Mouse (Mus musculus): ENCODE measurements at regions not wholly inside any gene's neighbourhood (a gene's known extent, or its start where the extent isn't known, plus 50 kb on each side); places are given as distances from the start of the nearest gene placed in this dataset.

- ATAC-seq (ENCODE audit: low FRiP score, low read depth) (peak; percentile 56), DNase-seq (ENCODE audit: low spot score) (no peak)
- no peaks in the 10 kb centered on the region for H3K9me3 ChIP-seq (ENCODE audit: control insufficient read depth, low read length)
- 11% methylated on average over 27 of the region's 27 CpGs for WGBS
- no peak overlapping the region for H3K4me3 ChIP-seq (replicated peaks; ENCODE audit: low read length)
- no peak for TF ChIP-seq POLR2A (IDR thresholded peaks at IDR 0.05; ENCODE audit: borderline replicate concordance, extremely low read depth, insufficient read depth, insufficient read length)
- H3K4me1 ChIP-seq (ENCODE audit: control insufficient read depth, insufficient read depth, low read length), result peaks cover 45% of the 10 kb centered on the region
- H3K27ac ChIP-seq (replicated peaks; ENCODE audit: low read depth, low read length), result no peak overlapping the region
- H3K36me3 ChIP-seq (ENCODE audit: control insufficient read depth, insufficient read depth, low read length), result no peaks in the 10 kb centered on the region
- peak overlapping the region; percentile 23; the same call in 1 of the 2 replicates for H3K4me2 ChIP-seq (replicated peaks; ENCODE audit: low read depth, low read length, severe bottlenecking)
- H3K27me3 ChIP-seq (ENCODE audit: control insufficient read depth, insufficient read depth, low read length), result no peaks in the 10 kb centered on the region
- H3K9ac ChIP-seq (ENCODE audit: low read depth, low read length, severe bottlenecking), result no peak overlapping the region
These were observed 73.6 kb upstream of the Actrt2 start for GRCm38 (mm10) chr4:154741123-154741890.

DNA sequence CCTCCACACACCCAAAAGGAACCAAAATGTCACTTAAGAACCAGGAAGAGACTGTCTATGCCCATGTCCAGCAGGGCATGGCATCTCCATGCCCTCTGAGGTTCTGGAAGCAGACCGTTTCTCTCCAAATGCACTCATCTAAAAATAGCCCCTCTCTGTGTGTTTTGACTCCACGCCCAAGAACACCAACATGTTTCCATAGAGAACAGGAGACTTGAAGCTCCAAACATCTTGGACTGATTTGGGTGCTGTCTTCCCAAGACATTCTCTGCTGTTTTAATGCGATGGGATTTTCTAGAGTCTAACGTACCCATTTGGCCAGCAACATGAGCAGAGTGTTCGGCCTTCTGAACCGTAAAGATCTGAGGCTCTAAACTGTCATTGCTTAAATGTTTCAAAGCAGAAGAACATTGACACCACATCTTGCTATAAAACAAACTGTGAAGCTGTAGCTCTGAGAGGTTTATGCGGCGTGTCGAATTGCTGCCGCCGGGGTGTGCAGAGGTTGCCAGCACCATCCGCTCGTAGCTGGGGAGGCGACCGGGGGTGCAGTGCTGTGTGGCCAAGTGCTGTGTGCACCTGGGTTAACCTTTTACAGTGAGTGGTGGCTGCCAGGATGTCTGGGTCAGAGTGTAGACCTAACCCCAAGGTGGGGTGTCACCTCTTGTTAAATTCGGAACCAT lies 78.8 kb upstream of the Actrt2 start:
- H3K27ac ChIP-seq (replicated peaks; ENCODE audit: low read depth, low read length), result no peak overlapping the region
- ATAC-seq (ENCODE audit: low FRiP score, low read depth), result no peak
- DNase-seq (ENCODE audit: low spot score), result no peak
- no peak for TF ChIP-seq POLR2A (IDR thresholded peaks at IDR 0.05; ENCODE audit: borderline replicate concordance, extremely low read depth, insufficient read depth, insufficient read length)
- H3K27me3 ChIP-seq (ENCODE audit: control insufficient read depth, insufficient read depth, low read length), result peaks cover 4% of the 10 kb centered on the region; the same call in 1 of the 2 replicates
- no peak overlapping the region for H3K9ac ChIP-seq (ENCODE audit: low read depth, low read length, severe bottlenecking)
- no peaks in the 10 kb centered on the region for H3K9me3 ChIP-seq (ENCODE audit: control insufficient read depth, low read length)
- peaks cover 43% of the 10 kb centered on the region for H3K4me1 ChIP-seq (ENCODE audit: control insufficient read depth, insufficient read depth, low read length)
- no peak overlapping the region for H3K4me2 ChIP-seq (replicated peaks; ENCODE audit: low read depth, low read length, severe bottlenecking)
- no peaks in the 10 kb centered on the region for H3K36me3 ChIP-seq (ENCODE audit: control insufficient read depth, insufficient read depth, low read length)
- H3K4me3 ChIP-seq (replicated peaks; ENCODE audit: low read length), result no peak overlapping the region
- 54% methylated on average over 16 of the region's 16 CpGs for WGBS

GRCm38 (mm10) chr4:154747006-154747343 lies 79.3 kb upstream of the Actrt2 start:
- Histone ChIP-seq H3K9ac (ENCODE audit: low read depth, low read length, severe bottlenecking) (no peak overlapping the region), H3K4me2 (replicated peaks; ENCODE audit: low read depth, low read length, severe bottlenecking) (no peak overlapping the region), H3K4me3 (replicated peaks; ENCODE audit: low read length) (no peak overlapping the region), H3K36me3 (ENCODE audit: control insufficient read depth, insufficient read depth, low read length) (no peaks in the 10 kb centered on the region), H3K9me3 (ENCODE audit: control insufficient read depth, low read length) (no peaks in the 10 kb centered on the region), H3K27ac (replicated peaks; ENCODE audit: low read depth, low read length) (no peak overlapping the region), H3K4me1 (ENCODE audit: control insufficient read depth, insufficient read depth, low read length) (peaks cover 42% of the 10 kb centered on the region), H3K27me3 (ENCODE audit: control insufficient read depth, insufficient read depth, low read length) (peaks cover 7% of the 10 kb centered on the region; the same call in 1 of the 2 replicates)
- WGBS, result 76% methylated on average over 4 of the region's 4 CpGs
- no peak for DNase-seq (ENCODE audit: low spot score)
- TF ChIP-seq POLR2A (IDR thresholded peaks at IDR 0.05; ENCODE audit: borderline replicate concordance, extremely low read depth, insufficient read depth, insufficient read length), result no peak
- ATAC-seq (ENCODE audit: low FRiP score, low read depth), result no peak

GRCm38 (mm10) chr4:154749160-154749559 lies 81.5 kb upstream of the Actrt2 start:
- Histone ChIP-seq H3K4me1 (ENCODE audit: control insufficient read depth, insufficient read depth, low read length) (peaks cover 45% of the 10 kb centered on the region), H3K27ac (replicated peaks; ENCODE audit: low read depth, low read length) (no peak overlapping the region)
- no peak for ATAC-seq (ENCODE audit: low FRiP score, low read depth)

DNA sequence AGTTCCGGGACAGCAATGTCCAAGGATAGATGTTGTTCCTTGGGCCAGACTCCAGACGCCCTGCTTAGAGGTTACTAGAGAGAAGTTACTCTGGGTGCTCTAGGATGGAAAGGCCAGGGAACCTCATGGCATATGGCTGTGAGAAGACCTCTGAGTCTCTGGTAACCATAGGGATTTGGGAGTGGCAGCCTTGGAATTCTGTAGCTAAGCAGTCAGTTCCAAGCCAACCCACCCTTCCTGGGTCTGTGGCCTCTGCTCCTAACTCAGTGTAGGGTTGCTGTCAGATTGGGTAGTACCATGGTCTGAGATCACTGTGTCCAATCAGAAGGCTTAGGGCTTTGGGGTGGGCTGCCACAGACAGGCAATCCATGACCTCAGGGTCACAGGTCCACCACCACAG lies 82.3 kb upstream of the Actrt2 start:
- Histone ChIP-seq H3K4me1 (ENCODE audit: control insufficient read depth, insufficient read depth, low read length) (peaks cover 50% of the 10 kb centered on the region), H3K4me2 (replicated peaks; ENCODE audit: low read depth, low read length, severe bottlenecking) (peak overlapping the region; percentile 17; the same call in 1 of the 2 replicates), H3K4me3 (replicated peaks; ENCODE audit: low read length) (no peak overlapping the region), H3K9ac (ENCODE audit: low read depth, low read length, severe bottlenecking) (no peak overlapping the region), H3K27ac (replicated peaks; ENCODE audit: low read depth, low read length) (no peak overlapping the region), H3K27me3 (ENCODE audit: control insufficient read depth, insufficient read depth, low read length) (peaks cover 14% of the 10 kb centered on the region; the same call in 1 of the 2 replicates), H3K9me3 (ENCODE audit: control insufficient read depth, low read length) (no peaks in the 10 kb centered on the region), H3K36me3 (ENCODE audit: control insufficient read depth, insufficient read depth, low read length) (no peaks in the 10 kb centered on the region)
- no peak for DNase-seq (ENCODE audit: low spot score)
- 87% methylated on average over 2 of the region's 2 CpGs for WGBS
- no peak for TF ChIP-seq POLR2A (IDR thresholded peaks at IDR 0.05; ENCODE audit: borderline replicate concordance, extremely low read depth, insufficient read depth, insufficient read length)
- ATAC-seq (ENCODE audit: low FRiP score, low read depth), result no peak

More at GRCm38 (mm10) chr4:154749160-154749559, 81.5 kb upstream of the Actrt2 start:
- Histone ChIP-seq H3K36me3 (ENCODE audit: control insufficient read depth, insufficient read depth, low read length) (no peaks in the 10 kb centered on the region), H3K4me3 (replicated peaks; ENCODE audit: low read length) (no peak overlapping the region), H3K27me3 (ENCODE audit: control insufficient read depth, insufficient read depth, low read length) (peaks cover 14% of the 10 kb centered on the region; the same call in 1 of the 2 replicates), H3K4me2 (replicated peaks; ENCODE audit: low read depth, low read length, severe bottlenecking) (no peak overlapping the region), H3K9ac (ENCODE audit: low read depth, low read length, severe bottlenecking) (no peak overlapping the region), H3K9me3 (ENCODE audit: control insufficient read depth, low read length) (no peaks in the 10 kb centered on the region)
- no peak for DNase-seq (ENCODE audit: low spot score)
- no peak for TF ChIP-seq POLR2A (IDR thresholded peaks at IDR 0.05; ENCODE audit: borderline replicate concordance, extremely low read depth, insufficient read depth, insufficient read length)
- WGBS, result 50% methylated on average over 9 of the region's 9 CpGs
